Mouse (Mus musculus): ENCODE measurements around the gene Rpl3l. TPM values are rescaled to one million over a fixed set of nuclear protein-coding genes. Genes with fewer than 3 reads are reported as not detected.

Gene Rpl3l
- total and polyA plus RNA-seq, 2 experiments from 2014 or later = 0.41 to 1.3 TPM

DNA sequence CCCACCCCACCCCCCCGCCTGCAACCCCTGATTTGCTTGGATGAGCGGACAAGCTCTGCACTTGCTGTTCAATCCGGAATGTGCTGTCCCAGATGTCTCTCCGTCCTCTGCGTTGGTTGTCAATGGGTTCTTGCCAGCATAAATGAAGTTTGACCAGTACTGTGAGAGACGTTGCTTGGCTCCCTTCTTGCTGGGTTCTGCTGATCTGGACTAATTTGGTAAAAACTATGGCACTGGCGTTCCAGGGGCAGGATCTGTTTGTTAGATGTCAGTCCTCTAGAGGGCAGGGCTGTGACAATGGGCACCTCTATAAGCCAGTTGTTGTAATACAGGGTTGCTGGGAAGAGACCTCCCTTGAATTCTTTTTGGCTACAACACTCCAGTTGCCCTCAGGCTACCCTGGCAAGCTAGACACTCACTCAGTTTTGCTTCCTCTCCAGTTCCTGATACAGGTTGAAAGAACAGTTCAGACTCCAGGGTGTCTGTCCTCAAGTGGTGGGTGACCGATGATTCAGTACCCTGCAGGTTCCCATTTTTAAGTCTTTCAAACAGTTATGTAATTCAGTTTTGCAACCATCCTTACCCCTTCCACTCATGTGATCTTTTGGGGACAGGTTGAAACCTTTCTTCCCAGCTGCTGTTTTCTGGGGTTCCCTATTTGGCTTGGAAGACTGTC is 9.7 kb downstream of the Rpl3l start:
- Histone ChIP-seq H3K4me3 (ENCODE audit: low read length) (peak overlapping the region; percentile 59), H3K27ac (0 out of 2 replicates have a peak overlapping the region, but pooled peaks have one; percentile 45), H3K4me2 (ENCODE audit: low read depth, low read length) (peak overlapping the region; percentile 95), H3K4me1 (ENCODE audit: insufficient read depth, low read length) (0 out of 2 replicates have a peak, but pooled peaks cover 5% of the 10 kb centered on the region), H3K9ac (replicated peaks; ENCODE audit: low read length) (peak overlapping the region; percentile 64; the same call in 1 of the 2 replicates), H3K9me3 (ENCODE audit: low read length) (no peaks in the 10 kb centered on the region), H3K27me3 (ENCODE audit: insufficient read depth, low read length) (no peaks in the 10 kb centered on the region), H3K36me3 (ENCODE audit: insufficient read depth, low read length) (no peaks in the 10 kb centered on the region)
- no peak for ATAC-seq
- WGBS = 22% methylated on average over 8 of the region's 8 CpGs
- TF ChIP-seq CTCF (IDR thresholded peaks at IDR 0.05; ENCODE audit: low read depth) = no peak
- DNase-seq (ENCODE audit: low spot score) = no peak

DNA sequence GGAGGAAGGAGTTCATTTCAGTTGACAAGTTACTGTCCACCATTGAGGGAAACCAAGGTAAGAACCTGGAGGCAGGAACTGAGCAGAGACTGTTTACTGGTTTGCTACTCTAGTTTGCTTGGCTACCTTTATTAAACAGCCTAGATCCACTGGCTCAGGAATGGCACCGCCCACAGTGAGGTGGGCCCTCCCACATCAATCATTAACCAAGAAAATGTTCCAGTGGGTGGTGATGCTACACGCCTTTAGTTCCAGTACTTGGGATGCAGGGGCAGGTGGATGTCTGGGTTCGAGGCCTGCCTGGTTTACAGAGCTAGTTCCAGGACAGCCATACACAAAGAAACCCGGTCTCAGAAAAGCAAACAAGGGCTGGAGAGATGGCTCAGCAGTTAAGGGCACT is 10.6 kb downstream of the Rpl3l start:
- 79% methylated on average over 4 of the region's 4 CpGs for WGBS

DNA sequence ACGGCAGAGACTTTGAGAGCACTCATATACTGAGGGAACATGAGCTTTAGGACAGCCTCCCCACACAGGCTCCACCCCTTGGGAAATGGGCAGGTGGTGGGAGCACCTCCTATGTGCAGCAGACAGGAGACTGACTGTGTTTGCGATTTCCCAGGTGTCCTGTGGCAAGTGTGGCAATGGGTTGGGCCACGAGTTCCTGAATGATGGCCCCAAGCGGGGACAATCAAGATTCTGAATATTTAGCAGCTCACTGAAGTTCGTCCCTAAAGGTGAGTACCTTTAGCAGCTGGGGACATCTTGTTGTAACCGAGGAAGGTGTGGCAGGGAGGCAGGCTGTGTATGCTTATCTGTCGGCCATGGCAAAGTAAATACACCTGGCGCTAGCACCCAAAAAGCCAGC is 12.3 kb downstream of the Rpl3l start:
- no peak overlapping the region for H3K4me3 ChIP-seq (ENCODE audit: low read length)
- H3K9me3 ChIP-seq (ENCODE audit: low read length) = no peaks in the 10 kb centered on the region
- no peaks in the 10 kb centered on the region for H3K27me3 ChIP-seq (ENCODE audit: insufficient read depth, low read length)
- DNase-seq (ENCODE audit: low spot score) (no peak), ATAC-seq (no peak)
- no peak overlapping the region for H3K4me2 ChIP-seq (ENCODE audit: low read depth, low read length)
- no peak overlapping the region for H3K9ac ChIP-seq (replicated peaks; ENCODE audit: low read length)
- H3K36me3 ChIP-seq (ENCODE audit: insufficient read depth, low read length) = no peaks in the 10 kb centered on the region
- no peak overlapping the region for H3K27ac ChIP-seq
- TF ChIP-seq CTCF (IDR thresholded peaks at IDR 0.05; ENCODE audit: low read depth) = no peak
- H3K4me1 ChIP-seq (ENCODE audit: insufficient read depth, low read length) = 0 out of 2 replicates have a peak, but pooled peaks cover 5% of the 10 kb centered on the region
- WGBS = 89% methylated on average over 8 of the region's 8 CpGs

More for the DNA sequence above, 10.6 kb downstream of the Rpl3l start:
- H3K4me3 ChIP-seq (ENCODE audit: low read length) = no peak overlapping the region
- H3K9ac ChIP-seq (replicated peaks; ENCODE audit: low read length) = no peak overlapping the region
- H3K36me3 ChIP-seq (ENCODE audit: insufficient read depth, low read length) = no peaks in the 10 kb centered on the region
- no peak for DNase-seq (ENCODE audit: low spot score)
- no peak overlapping the region for H3K27ac ChIP-seq
- H3K9me3 ChIP-seq (ENCODE audit: low read length) = no peaks in the 10 kb centered on the region
- 0 out of 2 replicates have a peak, but pooled peaks cover 5% of the 10 kb centered on the region for H3K4me1 ChIP-seq (ENCODE audit: insufficient read depth, low read length)
- no peak for TF ChIP-seq CTCF (IDR thresholded peaks at IDR 0.05; ENCODE audit: low read depth)
- no peaks in the 10 kb centered on the region for H3K27me3 ChIP-seq (ENCODE audit: insufficient read depth, low read length)
- H3K4me2 ChIP-seq (ENCODE audit: low read depth, low read length) = no peak overlapping the region
- no peak for ATAC-seq

DNA sequence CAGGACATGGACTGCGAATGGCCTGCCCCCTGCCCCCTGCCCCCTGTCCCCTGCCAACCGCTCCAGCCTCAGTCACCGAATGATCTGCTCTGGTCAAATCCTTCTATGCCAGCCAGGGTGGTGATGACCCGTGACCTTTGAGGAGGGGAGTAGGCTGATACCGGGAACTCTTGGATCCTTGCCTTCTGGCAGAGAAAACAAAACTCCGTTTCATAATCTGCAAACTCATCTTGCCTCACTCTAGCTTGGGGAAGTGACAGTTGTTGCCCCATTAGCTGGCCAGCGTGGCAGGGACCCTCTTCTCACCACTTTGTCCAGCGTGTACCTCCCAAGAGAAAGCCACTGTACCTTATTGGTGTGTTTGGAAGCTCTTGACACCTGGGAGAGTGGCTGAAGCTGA is 14.7 kb downstream of the Rpl3l start:
- Histone ChIP-seq H3K27me3 (ENCODE audit: insufficient read depth, low read length) (no peaks in the 10 kb centered on the region), H3K4me3 (ENCODE audit: low read length) (no peak overlapping the region), H3K36me3 (ENCODE audit: insufficient read depth, low read length) (no peaks in the 10 kb centered on the region), H3K4me2 (ENCODE audit: low read depth, low read length) (no peak overlapping the region), H3K9ac (replicated peaks; ENCODE audit: low read length) (no peak overlapping the region), H3K27ac (no peak overlapping the region), H3K4me1 (ENCODE audit: insufficient read depth, low read length) (no peaks in the 10 kb centered on the region), H3K9me3 (ENCODE audit: low read length) (no peaks in the 10 kb centered on the region)
- TF ChIP-seq CTCF (IDR thresholded peaks at IDR 0.05; ENCODE audit: low read depth) = no peak
- no peak for DNase-seq (ENCODE audit: low spot score)
- ATAC-seq = no peak
- 72% methylated on average over 8 of the region's 8 CpGs for WGBS

DNA sequence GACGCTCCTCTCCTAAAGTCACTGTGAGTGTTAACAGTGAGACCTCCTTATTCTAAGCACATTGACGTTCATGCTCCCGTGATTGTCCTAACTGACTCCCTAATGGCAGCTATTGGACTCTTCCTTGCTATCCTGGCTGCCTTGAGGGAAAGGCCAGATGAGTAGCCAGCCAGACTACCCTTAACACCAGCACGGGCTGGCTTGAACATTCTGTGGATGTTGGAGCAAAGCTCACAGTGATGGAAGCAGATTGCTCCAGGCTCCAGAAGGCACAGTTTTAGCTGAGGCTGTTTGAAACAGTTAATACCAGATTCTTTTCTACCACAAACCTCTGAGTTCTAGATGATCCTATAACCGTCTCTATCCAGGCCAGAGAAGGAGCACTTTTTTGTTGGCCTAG is 16.3 kb downstream of the Rpl3l start:
- no peak for ATAC-seq
- TF ChIP-seq CTCF (IDR thresholded peaks at IDR 0.05; ENCODE audit: low read depth) = no peak
- Histone ChIP-seq H3K4me3 (ENCODE audit: low read length) (no peak overlapping the region), H3K36me3 (ENCODE audit: insufficient read depth, low read length) (no peaks in the 10 kb centered on the region), H3K9me3 (ENCODE audit: low read length) (no peaks in the 10 kb centered on the region), H3K27ac (no peak overlapping the region), H3K4me2 (ENCODE audit: low read depth, low read length) (no peak overlapping the region), H3K27me3 (ENCODE audit: insufficient read depth, low read length) (no peaks in the 10 kb centered on the region), H3K4me1 (ENCODE audit: insufficient read depth, low read length) (no peaks in the 10 kb centered on the region), H3K9ac (replicated peaks; ENCODE audit: low read length) (no peak overlapping the region)
- DNase-seq (ENCODE audit: low spot score) = no peak
- WGBS = 68% methylated on average over 5 of the region's 5 CpGs

DNA sequence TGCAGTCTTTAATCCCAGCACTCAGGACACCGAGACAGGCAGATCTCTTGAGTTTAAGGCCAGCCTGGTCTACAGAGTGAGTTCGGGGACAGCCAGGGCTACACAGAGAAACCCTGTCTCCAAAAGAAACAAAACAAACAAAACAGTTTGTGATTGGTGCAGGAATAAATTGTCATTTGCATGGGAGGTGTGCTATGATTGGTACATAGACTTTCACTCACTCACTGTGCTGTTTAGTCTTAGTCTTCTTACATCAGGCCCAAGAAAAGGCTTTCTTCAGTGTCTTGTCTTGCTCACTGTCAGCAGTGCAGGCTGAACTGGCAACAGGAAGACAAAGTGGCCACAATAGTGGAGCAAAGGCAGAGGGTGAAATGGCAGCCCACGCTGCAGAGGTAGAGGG is 16.8 kb downstream of the Rpl3l start:
- Histone ChIP-seq H3K4me3 (ENCODE audit: low read length) (no peak overlapping the region), H3K4me1 (ENCODE audit: insufficient read depth, low read length) (no peaks in the 10 kb centered on the region), H3K9ac (replicated peaks; ENCODE audit: low read length) (no peak overlapping the region), H3K36me3 (ENCODE audit: insufficient read depth, low read length) (no peaks in the 10 kb centered on the region), H3K27ac (no peak overlapping the region), H3K27me3 (ENCODE audit: insufficient read depth, low read length) (no peaks in the 10 kb centered on the region), H3K9me3 (ENCODE audit: low read length) (no peaks in the 10 kb centered on the region), H3K4me2 (ENCODE audit: low read depth, low read length) (no peak overlapping the region)
- TF ChIP-seq CTCF (IDR thresholded peaks at IDR 0.05; ENCODE audit: low read depth) = no peak
- ATAC-seq (no peak), DNase-seq (ENCODE audit: low spot score) (no peak)
- WGBS = 70% methylated on average over 3 of the region's 3 CpGs

All from hindbrain, postnatal 0 days (tissue).